Mouse (Mus musculus) adrenal gland, adult 18-20 months (tissue): ENCODE data around the gene Ano2. TPM values are rescaled to one million over a fixed set of nuclear protein-coding genes. Genes with fewer than 3 reads are reported as not detected.

Experiments
- DNase-seq, 2 experiments: peaks; one replicate each; pipeline ENCODE4 v3.0.0; 2021 to 2022; ENCODE audit warnings: low spot score in 2 of 2
- long read RNA-seq, 2 experiments: library from polyadenylated mRNA; stranded (forward); transcript quantifications; one replicate each; pipeline ENCODE4 v2.0.0; 2021
- total RNA-seq, 2 experiments: library from RNA; stranded (reverse); gene quantifications; 1 replicate in 1 of 2; 2 replicates in 1 of 2; pipeline ENCODE4 v1.2.3; 2021

The Ano2 gene
- under 1 TPM in 1 of 2 experiments, not detected in 1; 0.10 TPM for total RNA-seq
- long read RNA-seq, experiment 1, result 0 reads
- long read RNA-seq, experiment 2, partial matches to known transcripts, result 0 of 1 reads
- long read RNA-seq, experiment 2, other reads (novel, unspliced or antisense), result 1 of 1 reads

DNA sequence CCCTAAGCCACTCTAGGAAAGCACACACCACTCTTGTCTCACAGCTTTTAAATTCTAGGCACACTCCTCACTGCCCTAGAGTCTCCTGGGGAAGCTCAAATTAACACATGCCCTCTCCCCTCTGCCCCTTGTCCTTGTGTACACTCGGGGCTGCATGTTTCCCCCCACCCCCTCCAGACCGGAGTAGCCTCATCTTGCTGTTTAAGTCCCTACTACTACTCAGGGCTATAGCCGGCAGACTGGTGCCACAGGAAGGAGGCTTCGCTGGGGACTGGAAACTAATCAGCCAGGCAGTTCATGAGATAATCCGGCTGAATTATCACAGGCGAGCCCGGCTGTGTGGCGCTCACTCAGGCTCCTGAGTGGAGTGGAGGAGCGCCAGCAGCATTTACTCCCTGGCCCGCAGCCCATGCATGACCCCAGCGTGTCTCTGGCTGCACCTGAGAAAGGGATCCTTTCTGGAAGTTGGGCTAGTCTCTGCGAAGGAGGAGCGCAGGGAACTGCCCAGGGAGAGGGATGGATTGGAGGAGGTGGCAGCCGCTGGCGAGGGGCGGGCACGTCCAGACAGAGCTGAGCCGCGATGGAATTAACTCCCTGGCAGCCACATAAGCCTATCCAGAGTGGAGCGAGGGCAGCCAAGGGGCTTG is at the start of gene Ano2:
Gene Ano2 (plus strand): TSS at position 363 of the 647 bp plus-strand sequence.
- peak in 1 of 2 experiments; percentile 8 for DNase-seq

DNA sequence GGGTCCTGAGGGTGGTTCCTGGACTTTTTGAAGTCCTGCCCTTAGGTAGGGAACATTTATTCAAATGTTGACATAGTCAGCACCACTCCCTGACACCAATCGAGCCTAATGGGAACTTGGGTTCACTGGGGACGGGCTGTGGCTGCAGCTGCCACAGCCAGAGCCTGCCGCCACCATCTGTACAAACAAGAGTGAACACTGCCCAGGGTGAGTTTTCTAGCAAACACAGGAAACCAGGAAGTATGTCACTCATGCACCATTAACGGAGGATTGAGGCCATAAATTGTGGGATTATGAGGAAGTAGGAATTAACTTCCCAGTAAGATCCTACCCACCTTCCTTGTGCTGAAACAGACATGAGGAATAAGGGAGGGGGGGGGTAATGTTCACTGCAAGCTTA is 49.7 kb upstream of the Ano2 start:
- DNase-seq, result no peak

DNA sequence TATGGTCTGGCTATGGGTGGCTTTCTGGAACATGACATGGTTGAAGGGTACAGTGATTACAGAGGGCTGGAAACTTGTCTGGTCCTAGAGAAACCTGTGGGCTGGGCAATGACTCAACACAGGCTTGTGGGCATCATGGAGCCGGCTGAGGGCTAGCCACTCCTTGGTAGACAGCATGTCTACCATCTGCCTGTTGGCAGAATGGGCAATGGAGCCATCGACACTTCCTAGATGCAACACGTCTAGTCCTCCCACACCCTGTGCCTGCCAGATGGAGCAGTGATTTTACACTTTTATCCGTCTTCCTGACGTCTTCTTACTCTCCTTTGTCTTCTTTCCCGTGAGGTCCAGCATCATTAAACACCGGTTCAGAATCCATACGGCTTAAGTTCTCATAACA is 49.1 kb upstream of the Ano2 start:
- no peak for DNase-seq

DNA sequence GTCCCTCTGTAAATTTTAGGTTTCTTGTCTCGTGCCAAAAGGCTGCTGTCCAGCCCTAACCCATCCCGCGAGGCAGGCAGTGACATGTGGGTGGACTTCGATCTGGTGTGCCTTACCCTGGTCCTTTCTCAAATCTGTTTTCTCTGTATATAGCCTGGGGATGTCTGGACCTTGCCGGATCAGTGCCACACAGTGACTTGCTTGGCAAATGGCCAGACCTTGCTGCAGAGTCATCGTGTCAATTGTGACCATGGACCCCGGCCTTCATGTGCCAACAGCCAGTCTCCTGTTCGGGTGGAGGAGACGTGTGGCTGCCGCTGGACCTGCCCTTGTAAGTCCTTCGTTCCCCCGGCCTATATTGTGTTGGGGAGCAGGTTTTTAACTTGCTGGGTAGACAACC is 41.3 kb upstream of the Ano2 start:
- DNase-seq, result peak in 1 of 2 experiments; percentile 66

DNA sequence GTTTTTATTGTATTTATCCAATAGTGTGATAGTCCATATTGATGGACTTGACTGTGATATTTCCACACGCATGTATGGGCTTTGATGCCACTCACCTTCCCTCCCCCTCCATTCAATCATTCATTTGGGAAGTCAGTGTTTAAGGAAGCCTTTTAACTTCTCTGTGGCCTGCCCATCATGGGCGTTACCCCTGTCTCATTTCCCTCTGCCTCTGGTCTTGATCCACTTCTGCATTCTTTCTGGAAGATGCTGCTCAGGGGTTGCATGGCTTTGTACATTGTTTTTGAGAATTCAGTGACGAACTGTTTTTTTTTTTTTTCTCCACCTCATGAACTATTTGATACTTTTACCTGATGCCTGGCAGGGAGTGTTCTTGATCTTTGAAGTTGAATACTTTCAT is 38.9 kb upstream of the Ano2 start:
- no peak for DNase-seq

DNA sequence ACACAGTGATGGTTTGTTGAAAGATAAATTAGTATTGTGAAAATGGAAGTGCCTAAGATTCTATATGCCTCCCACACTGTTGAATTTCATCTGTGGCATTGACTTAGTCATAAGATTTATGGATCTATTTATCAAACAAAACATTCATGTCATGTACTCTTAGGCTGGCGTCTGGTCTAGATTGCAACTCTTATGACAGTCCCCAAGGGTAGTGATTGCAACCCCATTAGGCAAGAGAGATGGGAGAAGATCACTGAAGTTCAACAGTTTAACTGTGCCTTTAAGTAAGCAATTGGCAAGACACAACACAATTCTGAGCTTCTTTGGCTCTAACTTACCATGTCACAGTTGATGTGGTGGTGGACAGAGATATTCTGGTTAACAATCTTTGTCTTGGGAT is 36.8 kb upstream of the Ano2 start:
- DNase-seq, result no peak

DNA sequence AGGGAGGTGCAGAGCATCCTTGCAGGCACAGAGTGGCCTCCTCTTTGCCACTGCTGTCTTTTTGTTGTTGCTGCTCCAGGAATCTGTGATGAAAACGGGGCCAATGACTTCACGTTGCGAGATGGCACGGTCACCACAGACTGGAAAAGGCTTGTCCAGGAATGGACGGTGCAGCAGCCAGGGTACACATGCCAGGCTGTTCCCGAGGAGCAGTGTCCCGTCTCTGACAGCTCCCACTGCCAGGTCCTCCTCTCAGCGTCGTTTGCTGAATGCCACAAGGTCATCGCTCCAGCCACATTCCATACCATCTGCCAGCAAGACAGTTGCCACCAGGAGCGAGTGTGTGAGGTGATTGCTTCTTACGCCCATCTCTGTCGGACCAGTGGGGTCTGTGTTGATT is 33.3 kb upstream of the Ano2 start:
- DNase-seq, result no peak

DNA sequence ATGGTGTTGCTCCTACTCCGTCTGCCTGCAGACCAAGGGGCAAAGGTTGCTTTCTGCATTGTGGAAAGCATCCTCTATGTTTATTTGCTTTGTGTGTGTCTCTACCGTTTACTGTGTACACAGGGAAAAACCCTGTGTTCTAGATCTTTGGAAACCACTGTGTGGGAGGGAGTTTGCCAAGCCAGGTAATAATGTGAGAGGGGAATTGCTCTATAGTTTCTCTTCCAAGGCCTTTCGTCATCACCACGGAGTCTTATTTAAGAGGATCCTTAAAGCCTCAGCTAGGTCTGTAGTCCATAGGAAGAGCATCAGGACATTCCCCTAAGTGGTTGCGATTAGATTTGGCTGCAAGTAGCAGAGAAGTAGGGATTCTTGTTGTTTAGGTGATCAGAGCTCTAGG is 32.3 kb upstream of the Ano2 start:
- DNase-seq, result no peak

DNA sequence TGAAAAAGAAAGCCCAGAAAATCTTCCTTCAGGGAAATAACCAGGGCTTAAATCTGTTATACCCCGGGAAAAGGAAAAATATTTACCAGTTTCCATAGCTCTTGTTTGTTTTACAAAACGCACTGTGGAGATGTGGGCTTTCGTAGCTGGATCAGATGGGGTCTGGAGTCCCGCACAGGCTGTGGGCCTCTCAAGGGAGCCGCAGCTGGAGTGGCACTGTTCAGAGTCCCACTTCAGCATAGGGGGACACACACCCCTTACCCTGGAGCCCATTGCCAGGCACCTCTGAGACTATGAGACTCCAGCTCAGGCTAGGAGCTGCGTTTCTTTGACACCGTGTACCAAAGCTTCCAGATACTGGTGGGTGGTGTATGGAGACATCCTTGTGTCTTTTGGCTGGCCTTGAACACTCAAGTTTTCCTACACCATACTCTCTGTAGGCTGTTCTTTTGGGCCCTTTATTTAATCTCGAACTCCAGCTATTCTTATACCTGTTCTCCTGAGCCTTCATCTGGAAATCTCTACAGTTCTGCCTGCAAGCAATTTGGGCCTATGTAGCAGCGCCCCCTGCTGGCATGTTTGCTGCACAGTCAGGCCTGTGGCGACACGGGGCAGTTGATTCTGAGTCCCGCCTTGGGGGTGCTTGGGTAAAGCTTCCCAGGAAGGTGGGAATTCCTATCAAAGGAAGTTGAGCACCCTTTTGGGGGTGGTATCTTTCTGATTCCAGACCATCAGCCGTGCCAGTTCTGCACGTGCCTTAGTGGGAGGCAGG is 28.9 kb upstream of the Ano2 start:
- peak; percentile 79 to 82 for DNase-seq

DNA sequence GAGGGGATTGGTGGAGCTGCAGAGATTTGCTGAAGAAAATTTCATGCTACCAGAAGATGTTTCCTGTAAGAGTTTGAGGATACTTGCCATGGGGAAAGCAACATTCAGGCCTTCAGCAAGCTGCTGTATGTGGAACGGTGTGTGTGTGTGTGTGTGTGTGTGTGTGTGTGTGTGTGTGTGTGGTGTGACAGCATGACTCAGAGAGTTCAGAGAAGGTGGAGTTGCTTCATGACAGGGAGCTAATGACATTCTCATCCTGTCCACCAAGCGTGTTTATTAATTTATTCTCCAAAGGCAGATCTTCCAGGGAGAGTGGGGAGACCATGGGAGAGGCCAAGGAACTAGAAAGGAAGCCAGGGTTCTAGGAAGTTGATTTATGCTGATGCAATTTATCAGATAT is 26.3 kb upstream of the Ano2 start:
- no peak for DNase-seq

DNA sequence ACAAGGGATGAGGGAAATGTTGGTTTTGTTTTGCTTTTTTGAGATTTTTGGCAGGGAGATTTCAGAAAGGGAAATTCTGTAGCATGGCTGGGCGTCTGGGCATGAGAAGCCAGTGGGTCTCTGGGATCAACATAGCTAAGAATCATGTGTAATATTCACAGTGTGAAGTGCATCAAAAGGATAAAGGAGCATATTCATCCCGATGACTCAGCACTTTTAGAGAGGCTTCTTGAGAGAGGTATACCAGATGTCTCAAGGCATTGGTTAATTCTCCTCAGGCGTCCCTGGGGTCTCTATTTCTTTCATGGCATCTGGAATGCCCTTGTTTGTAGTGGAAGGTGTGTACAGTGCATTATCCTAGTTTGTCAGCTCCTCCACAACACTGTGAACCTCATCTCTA is 18.4 kb upstream of the Ano2 start:
- DNase-seq, result no peak

DNA sequence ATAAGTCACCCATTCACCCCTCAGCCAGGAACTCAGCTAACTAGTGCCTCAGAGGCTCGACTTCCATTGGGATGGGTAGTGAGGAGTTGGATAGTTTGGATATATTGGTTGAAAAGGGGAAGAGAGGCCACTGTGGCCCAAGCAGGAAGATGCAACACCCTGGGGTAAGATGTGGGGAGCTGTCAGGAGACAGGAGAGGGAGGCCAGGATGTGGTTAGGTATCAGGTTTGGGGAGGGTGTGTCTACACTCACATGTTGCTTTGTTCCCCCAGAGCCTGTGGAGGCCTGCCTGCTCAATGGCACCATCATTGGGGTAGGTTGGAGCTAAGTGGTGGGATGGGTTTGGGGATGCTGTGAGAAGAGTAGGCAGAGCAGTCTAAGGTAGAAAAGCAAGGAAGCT is 11.7 kb upstream of the Ano2 start:
- no peak for DNase-seq

DNA sequence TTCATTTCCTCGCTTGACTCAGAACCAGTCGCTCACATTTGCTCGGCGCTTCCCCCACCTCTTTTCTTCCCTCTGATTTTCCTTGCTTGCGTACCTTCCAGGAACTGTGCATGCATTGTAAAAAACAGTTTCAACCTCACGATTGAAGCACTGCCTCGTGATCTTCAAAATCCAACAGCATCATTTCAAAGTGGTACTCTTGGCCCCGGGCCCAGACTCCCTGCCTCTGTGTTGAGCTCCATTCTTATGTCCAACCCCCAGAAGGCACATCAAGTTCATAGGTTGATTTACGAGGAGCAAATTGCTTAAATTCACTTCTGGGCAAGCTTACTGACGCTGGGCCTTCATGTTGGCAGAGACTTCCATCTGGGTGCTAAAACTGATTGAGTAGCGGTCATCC is 9.6 kb upstream of the Ano2 start:
- no peak for DNase-seq

DNA sequence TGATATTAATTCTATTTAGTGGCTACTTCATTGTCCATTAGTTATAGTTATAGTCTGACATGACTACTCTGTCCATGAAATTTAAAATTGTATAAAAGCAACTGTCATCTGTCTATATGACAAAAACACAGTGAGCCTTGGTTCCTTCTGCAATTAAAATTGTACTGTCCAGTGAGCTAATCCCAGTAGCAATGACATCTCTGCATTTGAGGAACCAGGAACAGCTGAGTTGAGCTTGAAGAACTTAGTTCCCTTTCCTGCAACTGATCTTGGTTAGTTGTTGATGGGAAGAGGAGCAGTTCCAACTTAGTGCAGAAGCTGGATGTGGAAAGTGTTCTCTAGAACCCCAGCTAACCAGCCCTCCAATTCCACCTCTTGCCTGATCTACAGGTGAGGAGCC is 4.8 kb upstream of the Ano2 start:
- DNase-seq, result no peak

DNA sequence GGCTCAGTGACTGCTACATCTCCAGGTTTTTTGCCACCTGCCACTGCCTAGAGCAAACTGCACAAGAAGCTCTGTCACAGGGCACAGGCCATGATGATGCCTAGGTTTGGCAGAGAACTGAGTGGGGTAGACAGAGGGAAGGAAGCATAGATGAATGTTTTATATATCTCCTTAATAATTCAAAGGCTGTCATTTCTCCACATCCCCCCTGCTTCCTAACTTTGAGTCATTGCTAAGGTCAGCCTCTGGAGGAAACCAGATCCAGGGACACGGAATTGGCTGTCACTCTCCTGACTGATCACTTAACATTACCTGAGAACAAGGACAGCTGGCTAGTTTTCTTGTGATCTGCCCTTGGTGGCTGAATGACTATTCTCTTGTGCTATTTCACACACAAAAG is 2.2 kb upstream of the Ano2 start:
- no peak for DNase-seq

DNA sequence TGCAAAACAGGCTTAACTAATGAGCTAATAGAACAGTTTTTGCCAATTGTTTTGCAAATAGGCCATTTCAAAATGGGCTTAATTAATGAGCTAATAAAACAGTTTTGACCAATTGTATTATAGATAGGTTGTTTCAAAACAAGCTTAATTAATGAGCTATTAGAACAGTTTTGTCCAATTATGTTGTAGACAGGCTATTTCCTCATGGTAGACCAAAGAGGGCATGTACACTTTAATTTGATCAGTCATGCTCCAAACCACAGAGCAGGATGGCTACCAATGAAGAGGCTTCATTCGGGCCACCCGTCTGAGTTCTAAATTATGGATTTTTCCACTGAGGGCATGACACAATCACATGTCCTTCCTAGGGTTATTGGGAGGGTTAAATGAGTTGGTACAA is 10.9 kb downstream of the Ano2 start:
- no peak for DNase-seq

DNA sequence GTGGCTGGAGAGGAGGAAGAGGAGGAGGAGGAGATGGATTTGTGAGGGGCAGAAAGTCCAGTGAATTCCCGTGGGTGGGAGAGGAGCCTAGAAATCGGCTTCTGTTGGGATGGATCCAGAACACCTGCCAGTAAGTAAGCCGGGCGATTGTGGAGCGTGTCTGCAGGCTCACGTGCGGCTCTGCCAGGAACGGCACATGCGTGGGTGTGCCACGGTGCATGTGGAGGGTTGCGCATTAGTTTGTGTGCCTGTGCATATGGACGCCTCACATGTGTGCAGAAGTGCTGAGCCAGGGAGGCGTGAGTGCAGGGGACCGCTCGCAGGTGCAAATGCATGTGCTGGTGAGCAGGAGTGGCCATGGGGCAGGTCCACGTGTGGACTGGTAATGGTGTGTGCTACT is 21.0 kb downstream of the Ano2 start:
- DNase-seq, result no peak

DNA sequence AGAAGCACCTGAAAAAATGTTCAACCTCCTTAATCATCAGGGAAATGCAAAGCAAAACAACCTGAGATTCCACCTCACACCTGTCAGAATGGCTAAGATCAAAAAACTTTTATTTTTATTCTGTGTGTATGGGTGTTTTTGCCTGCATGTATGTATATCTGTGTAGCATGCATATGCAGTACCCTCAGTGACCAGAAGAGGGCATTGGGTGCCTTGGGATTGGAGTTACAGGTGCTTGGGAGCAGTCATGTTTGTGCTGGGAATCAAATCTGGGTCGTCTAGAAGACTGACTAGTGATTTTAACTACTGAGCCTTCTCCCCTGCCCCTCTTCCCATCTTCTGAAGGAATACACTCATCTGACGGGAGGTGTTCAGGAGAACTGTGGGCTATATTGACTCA is 36.2 kb downstream of the Ano2 start:
- DNase-seq, result no peak

DNA sequence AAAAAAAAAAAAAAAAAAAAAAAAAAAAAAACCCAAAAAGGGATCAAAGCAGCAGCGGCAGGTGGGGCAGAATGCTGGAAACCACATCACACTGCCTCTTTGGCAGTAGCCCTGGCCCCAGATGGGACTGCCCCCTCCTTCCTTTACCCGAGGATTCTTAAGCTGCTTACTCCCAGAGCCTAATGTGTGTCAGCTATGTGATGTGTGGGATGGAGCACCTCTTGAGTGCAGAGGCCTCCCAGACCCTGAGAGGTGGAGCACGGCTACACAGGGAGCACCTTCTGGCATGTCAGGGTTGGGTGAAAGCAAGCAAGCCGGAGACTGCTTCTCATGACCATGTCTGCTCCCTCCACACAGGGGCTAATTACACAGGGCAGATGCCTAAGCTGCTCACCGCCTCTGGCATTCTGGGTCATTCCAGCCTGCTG is 37.3 kb downstream of the Ano2 start:
- no peak for DNase-seq

DNA sequence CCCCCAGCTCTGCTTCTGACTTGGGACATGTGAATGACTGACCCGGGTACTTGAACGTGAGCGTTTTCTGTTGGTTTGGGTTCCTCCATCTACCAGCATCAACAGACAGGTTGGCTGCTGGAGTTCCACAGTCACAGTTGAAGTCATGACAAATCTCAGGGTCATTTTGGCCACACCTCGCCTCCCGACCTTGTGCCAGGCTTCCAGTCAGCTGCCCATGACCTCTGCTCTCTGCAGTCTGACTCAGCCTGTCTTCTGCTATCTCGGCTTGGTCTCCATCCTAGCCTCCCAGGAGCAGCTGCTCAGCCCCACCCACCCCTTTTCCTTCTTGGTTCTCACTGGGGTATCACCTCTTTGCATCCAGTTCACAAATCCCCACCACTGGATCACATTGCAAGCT is 39.3 kb downstream of the Ano2 start:
- peak in 1 of 2 experiments; percentile 21 for DNase-seq

DNA sequence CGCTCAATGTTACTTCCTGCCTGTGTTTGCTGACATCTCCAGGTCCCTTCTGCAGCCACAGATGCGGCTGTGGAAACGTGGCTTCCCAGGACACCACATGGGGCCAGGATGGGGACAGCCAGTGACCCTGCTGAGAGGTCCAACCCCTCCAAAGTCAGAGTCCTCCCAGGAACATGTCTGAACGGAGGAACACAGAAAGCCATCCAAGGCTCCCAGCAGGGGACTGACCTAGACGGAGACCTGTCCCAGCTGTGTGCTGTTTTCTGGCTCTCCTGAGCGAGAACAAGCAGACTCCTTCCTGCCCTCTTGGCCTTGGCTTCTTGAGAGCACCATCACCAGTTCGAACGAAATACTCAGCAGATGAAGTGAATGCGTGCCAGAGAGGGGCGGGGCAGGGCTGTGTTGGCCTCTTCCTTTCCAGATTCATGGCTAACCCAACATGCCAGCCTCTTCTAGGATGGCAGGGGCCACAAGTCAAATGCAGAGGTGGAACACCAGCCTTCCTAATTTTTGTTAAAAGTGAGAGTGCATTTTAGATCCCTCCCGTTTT is 39.8 kb downstream of the Ano2 start:
- DNase-seq, result no peak

DNA sequence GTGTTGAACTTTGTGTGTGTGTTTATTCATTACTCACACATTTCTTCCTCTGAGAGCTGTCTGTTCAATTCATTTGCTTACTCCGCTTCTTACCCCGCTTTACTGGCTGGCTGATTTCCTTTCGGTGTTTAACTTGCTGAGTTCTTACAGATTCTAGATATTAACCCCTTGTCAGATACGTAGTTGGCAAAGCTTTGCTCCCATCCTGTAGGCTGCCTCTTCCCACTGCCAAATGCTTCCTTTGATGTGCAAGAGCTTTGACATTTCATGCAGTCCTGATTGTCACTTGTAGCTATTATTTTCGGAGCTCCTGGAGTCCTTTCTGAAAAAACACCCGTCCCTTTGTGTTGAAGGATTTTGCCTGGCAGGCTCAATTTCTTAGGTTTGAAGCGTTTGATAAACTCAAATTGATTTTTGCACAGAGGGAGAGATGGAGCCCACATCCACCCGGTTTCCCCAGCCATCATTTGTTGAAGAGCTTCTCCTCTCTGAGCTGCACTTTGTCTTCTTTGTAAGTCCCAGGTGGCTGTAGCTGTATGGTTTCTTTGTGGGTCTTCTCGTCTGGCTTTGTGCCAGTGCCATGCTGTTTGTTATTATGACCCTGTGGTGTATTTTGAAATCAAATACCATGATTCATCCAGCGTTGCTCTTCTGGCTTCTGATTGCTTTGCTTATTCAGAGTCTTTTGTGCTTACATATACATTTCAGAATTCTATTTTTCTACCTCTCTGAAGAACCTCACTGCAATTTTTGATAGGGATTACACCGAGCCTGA is 47.5 kb downstream of the Ano2 start:
- DNase-seq, result peak in 1 of 2 experiments; percentile 8
